Mouse (Mus musculus) gastrocnemius, adult 2 months (tissue): ENCODE measurements at regions not wholly inside any gene's neighbourhood (a gene's known extent, or its start where the extent isn't known, plus 50 kb on each side); places are given as distances from the start of the nearest gene placed in this dataset.

Experiments used
- DNase-seq: peaks from one replicate; pipeline ENCODE4 v3.0.0; 2022
- H3K27ac ChIP-seq: fragments of 200-600 bp; 2 replicates; pipeline ENCODE4 v1.8.1; 2022; ENCODE audit warnings: mild to moderate bottlenecking
- H3K4me3 ChIP-seq: fragments of 200-600 bp; 2 replicates; pipeline ENCODE4 v1.8.1; 2022; ENCODE audit warnings: mild to moderate bottlenecking, moderate library complexity
- CTCF ChIP-seq: fragments of 200-600 bp; IDR thresholded peaks from 2 replicates; pipeline ENCODE4 v1.8.1; 2022; ENCODE audit warnings: antibody characterized with exemption, mild to moderate bottlenecking, moderate library complexity
- intact Hi-C: fragments of 180-260 bp; cut with DNase I; formaldehyde crosslinking; loops from one replicate; pipeline ENCODE4 v1.15.1; 2025

DNA sequence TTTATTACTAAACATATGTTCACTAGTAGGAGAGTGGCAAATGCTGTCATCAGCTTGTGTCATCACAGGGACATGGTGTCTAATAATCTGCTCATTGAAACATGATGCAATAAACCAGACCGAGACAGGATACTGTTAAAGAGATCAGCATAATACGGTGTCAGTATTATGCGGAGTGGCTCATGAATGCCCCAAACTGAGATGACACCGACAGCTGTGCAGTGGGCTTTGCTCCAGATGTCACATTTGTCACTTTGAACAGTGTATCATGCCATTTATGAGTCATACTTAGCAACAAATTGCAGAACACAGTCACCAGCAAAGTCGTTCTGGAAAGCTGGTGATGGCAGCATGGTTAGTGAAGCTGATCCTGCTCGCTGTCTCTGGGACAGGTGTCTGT, 527.2 kb downstream of the Triml1 start:
- peak; percentile 10 for DNase-seq
- TF ChIP-seq CTCF = no peak
- Histone ChIP-seq H3K27ac (no peak overlapping the region), H3K4me3 (no peak overlapping the region)
- intact Hi-C loops = no loop called here

DNA sequence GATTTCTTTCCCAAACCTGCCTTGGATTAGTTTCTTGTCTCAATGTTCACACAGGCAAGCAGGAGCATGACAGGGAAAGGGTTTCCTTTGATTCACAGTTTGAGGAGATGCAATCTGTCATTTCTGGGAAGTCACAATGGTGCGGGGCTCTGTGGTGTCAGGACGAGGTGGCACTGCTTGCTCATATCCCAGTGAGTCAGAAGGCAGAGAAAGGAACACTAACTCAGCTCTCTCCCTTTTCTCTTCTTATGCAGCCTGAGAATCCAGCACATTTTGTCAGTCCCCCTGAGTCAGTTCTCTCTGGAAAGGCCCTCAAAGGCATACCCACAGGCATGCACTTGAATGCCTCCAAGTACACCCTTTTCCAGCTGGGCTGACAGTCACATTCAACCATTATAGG, 544.6 kb downstream of the Triml1 start:
- intact Hi-C loops = no loop called here
- Histone ChIP-seq H3K4me3 (no peak overlapping the region), H3K27ac (no peak overlapping the region)
- DNase-seq = no peak
- no peak for TF ChIP-seq CTCF
